Mouse (Mus musculus) testis, postnatal 14 days (tissue): ENCODE data around the gene Gnaq.

Experiments used
- DNase-seq: peaks from one replicate; pipeline ENCODE4 v3.0.0; 2021; ENCODE audit warnings: low spot score

The Gnaq gene

GRCm38 (mm10) chr19:16319986-16320385 lies 187.4 kb downstream of the Gnaq start:
- DNase-seq, result no peak

DNA sequence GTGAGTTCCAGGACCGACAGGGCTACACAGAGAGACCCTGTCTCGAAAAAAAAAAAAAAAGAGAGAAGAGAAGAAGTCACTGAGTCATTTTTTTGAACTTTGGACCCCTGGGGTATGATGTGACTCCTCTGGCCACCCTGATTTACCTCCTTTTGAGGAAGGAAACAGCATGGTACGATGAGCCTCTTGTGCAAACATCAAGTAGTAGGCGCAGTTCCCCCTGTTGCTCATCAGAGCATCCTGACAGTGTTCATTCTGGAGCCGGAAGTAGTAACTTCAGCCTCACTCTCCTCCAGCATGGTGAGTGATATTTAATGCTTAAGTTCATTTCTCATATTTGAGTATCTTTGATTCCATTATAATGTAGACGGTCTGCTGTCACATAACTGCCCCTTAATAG lies 190.4 kb downstream of the Gnaq start:
- no peak for DNase-seq

DNA sequence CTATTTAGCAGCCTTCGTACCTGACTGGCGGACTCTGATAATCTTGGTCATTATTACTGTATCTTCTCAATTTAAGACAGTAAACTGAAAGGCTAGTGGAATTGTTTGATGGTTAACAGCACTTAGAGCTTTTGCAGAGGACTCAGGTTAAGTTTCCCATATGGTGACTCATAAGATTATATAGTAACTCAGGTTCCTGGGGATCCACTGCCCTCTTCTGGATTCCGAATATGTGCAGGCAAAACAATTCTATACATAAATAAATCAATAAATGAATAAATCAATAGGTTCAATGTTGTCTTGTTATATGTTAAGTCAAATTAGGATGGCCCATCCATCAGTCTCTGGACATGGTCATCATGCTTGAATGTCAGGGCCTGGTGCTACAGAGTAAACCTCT lies 191.6 kb downstream of the Gnaq start:
- no peak for DNase-seq

- DNase-seq, result no peak
These were observed 193.3 kb downstream of the Gnaq start for GRCm38 (mm10) chr19:16325911-16326310.

DNA sequence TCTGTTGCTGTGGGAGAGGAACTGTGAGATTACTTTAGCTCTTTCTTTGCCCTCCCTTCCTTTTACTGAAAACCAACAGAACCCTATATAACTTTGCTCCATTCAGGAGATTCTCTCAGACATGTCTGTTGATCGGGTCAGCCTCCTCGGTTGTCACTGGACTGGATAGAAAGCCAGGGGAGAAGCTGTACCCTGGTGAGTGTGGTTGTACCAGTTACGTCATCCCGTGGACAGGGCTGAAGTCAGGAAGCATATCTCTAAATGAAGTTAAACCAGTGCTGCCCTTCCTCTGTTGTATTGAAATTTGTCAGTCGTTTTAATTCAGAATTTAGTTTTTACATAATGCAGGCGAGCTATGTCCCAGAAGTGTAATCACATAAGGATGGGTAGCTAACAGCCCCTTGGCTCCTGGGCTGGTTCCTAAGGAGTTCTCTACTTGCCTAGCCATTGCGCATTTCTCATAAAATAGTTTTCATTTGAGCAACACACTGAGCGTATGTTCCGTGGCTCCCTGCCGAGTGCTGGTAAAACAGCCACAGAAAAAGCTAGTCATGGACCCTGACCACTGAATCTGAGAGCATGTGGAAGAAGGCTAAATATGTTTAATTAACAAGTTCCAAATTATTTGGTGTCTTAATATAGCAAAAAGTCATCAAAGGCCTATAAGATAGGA lies 194.9 kb downstream of the Gnaq start:
- no peak for DNase-seq

DNA sequence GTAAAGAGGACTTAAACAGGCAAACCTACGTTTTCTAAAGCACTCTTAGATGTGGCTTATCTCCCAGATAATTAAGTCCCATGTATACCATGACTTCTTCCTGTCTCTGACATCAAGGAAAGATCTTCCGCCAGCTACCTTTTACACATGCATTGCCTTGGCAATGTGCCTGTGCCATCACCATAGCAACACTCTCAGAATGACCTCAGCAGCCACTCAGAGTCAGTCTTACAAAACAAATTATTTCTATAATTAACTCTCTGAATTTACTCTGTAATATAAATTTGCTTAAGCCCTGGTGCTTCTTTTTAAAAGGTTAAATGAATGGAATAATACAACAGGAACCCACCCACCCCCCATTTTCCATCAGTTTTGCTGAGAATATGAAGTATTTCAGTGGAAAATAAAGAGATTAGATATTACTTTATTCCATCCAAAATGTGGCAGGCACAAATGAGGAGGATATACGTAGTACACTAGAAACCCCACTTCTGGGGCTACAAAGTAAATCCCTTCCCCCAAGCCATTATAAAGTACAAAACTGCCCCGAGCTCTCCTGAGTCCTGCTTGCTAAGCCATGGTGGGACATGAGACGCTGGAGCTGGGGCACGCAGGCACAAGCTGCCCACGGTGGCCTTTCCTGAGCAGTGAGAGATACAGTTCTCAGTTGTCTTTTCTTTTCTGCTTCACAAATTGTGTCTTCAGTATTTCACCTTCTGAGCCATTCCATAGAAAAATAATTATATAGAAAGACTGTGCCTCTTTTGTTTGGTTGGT lies 195.6 kb downstream of the Gnaq start:
- DNase-seq, result no peak

- DNase-seq, result no peak
These were observed 196.4 kb downstream of the Gnaq start for GRCm38 (mm10) chr19:16329056-16329455.

- DNase-seq, result no peak
These were observed 197.0 kb downstream of the Gnaq start for GRCm38 (mm10) chr19:16329648-16330047.

DNA sequence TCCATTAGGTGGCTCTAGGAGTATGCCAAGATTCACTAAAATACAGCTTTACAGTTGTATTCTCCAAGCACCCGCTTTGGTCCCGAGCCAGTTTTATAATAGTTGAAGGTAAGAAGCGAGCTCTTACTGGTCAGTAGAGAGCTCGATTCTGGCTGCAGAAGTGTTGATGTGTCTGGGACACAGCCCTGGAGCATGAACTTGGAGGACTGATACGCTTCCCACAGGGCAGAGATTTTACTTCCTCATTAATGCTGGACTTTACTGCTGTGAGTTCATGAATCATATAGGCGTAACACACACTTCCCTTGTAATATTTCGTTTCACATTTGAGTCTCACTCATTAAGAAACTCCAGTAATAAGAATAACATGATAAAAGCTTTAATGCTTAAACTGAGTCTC lies 197.5 kb downstream of the Gnaq start:
- DNase-seq, result no peak

DNA sequence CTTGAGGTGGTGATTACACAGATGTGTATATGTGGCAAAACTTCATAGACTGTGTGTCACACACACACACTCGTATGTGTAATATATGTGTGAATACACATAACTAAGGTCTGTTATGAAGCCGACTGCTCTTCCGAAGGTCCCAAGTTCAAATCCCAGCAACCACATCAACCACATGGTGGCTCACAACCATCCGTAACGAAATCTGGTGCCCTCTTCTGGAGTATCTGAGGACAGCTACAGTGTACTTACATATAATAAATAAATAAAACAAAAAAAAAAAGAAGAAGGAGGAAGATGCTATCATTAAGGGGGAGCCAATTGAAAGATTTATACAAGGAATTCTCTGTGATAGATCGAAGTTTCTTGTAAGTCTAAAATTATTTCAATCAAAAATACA lies 198.4 kb downstream of the Gnaq start:
- no peak for DNase-seq

- no peak for DNase-seq
These were observed 205.4 kb downstream of the Gnaq start for GRCm38 (mm10) chr19:16337866-16338530.

DNA sequence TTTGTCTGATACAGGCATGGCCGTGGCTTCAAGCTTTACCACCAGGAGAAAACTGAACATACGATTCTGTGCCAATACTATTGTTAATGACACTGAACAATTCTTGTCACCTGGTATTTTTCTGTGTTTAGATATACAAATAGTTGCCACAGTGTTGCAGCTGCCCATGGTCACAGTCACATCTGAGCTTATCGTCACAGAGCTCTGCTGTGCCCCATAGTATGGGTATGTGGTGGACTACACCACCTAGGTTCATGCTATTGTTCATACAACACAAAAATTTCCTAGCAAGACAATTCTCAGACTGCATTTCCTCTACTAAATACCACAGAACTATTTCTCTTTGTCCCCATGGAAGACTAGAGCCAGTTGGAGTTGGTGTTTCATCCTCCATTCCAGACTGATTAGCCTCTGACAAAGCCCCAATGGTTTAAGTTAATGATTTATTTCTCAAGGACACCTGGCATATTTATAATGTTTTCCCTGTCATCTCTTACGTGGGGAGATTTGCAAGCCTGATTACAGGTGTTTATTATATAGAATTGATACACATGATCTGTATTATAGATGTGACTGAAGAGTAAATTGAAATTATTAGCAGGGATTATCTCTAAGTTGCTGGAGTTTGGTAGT lies 207.4 kb downstream of the Gnaq start:
- no peak for DNase-seq

DNA sequence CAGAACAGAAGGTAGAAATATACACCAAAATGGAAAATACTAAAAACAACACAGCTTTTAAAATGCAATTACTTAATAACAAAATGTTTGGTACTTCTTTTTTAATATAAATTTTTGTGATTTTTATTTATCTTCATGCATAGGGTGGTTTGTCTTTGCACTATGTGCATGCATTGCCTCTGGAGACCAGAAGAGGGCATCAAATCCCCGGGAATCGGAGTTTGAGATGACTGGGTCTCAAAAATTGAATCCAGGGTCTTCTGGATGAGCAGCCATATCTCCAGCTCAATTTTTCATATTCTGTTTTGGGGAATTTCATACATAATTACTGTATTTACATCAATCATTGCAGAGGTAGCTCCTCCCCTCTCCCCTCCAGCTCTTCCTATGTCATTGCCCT lies 210.1 kb downstream of the Gnaq start:
- DNase-seq, result no peak

GRCm38 (mm10) chr19:16345516-16345915 lies 212.9 kb downstream of the Gnaq start:
- DNase-seq, result no peak

DNA sequence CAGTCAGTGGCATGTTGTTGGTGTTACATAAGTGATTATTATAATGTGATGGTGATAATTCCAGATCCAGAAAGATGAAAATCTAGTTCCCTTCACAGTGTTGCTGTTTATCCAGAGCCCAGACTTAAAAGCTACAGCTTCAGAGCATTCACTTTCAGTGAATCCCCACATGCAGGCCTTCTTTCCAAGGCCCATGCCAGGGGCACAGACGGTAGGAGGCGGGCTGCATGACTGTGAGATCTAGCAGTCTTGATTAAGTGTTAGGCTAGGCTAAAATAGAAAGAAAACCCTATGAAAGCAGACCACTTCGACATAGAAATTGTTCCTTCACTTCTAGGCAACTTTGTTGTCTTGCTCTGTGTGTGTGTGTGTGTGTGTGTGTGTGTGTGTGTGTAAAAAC lies 214.4 kb downstream of the Gnaq start:
- no peak for DNase-seq

DNA sequence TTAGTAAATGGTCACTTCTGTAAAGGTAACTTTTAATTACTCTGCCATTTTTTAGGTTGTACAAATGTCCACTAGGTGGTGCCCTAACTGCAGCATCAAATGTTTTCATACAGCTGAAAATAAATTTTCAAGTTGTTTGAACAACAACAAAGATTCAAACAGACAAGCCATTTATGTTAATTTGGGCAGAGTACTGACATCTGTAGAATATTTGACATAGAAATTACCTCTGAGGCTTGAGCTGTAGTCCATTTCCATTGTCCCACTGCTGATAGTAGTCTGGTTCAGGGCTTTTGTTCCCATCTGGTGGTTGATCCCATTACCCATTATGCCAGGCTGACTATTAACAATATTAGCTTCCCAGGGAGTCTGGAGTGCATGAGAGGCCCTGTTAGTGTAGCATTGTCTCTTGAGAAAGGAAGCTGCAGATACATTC lies 221.1 kb downstream of the Gnaq start:
- no peak for DNase-seq

DNA sequence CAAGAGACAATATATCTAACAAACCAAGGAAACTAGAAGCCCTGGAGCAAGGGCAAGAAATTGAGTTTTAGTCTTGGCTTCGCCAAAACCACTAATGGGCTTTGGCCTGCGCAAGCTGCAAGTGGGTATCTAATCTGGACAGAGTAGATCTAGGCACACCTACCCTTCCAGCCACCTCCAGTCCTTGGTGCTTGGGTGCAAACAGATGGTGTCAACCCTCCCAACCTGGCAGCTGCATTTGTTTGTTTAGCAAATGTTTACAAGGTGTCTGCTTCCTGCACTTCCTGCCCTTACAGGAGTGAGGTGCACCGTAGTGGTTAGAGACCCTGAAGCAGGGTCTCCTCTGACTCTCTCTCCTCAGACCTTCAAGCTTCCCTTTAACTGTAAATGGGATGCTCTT lies 225.5 kb downstream of the Gnaq start:
- no peak for DNase-seq

GRCm38 (mm10) chr19:16358905-16359304 lies 226.3 kb downstream of the Gnaq start:
- no peak for DNase-seq

- DNase-seq, result no peak
These were observed 233.9 kb downstream of the Gnaq start for GRCm38 (mm10) chr19:16366465-16367063.

DNA sequence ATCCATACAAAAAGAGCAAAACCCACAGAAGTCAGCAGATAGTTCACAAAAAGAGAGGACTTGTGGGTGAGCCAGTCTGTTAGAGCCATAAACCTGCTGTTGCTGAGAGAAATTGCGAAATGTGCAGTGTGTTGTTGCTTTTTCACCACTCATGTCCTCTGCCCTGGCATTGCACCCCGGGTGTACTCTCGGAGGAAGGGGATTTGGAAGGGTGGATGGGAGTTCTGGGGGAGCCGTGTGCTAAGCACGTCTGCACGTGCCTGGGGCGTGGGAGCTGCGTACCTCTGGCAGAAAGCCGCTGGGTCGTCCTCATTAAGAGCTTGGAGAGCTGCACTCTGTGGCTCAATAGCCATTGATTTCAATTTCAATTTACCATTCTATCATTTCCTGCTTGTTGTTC lies 234.6 kb downstream of the Gnaq start:
- DNase-seq, result no peak

DNA sequence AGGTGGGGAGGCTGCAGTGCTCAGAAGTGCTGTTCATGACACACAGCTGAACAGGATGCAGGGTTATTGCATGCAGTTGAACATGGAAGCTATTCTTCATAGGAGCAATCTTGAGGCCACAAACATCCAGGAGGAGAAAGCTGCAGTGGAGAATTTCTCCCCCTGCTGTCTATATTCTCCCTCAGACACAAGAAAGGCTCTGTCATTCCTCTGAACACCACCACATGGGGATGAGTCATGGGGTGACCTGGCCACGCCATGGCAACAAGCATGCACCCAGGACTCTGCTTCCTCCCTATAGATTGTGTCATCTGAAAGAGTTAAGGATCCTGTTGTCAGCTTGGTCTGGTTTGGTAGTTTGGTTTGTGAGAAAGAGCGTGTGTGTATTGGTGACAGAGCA lies 239.0 kb downstream of the Gnaq start:
- no peak for DNase-seq

DNA sequence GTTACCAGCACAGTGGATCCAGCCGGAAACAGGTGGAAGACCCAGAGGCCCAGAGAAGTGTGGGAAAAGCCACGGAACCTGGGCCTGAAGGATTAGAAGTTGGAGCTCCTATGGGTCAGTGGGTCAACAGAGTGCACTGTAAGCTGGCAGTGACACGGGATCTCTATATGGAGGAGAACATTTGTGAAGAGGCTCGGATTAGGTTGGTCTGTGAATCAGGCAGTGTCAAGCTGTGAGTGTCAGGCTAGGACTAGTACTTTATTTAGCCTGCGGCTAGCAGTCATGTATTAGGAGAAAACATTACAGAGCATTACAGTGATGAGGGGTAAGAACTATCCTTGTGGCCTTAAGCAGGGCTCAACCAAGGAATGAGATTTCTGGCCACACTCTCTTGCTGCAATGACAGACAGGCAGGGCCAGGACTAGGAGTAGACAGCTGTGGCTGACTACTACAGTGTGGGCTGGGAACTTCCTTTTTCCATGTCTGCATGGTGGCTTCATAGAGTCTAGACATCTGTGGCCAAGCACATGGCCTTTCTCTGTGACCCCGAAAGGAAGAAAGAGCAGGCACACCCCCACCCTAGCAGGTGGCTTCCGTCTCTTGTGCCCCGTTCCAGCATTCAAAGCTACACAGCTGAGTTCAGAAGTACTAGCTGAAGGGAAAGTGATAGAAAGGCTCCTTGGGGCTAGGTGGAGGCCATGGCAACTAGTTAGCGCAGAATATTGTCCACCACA lies 240.3 kb downstream of the Gnaq start:
- no peak for DNase-seq
